8 mouse cellular contexts compared by ENCODE assay signal in the genomic region with DNA sequence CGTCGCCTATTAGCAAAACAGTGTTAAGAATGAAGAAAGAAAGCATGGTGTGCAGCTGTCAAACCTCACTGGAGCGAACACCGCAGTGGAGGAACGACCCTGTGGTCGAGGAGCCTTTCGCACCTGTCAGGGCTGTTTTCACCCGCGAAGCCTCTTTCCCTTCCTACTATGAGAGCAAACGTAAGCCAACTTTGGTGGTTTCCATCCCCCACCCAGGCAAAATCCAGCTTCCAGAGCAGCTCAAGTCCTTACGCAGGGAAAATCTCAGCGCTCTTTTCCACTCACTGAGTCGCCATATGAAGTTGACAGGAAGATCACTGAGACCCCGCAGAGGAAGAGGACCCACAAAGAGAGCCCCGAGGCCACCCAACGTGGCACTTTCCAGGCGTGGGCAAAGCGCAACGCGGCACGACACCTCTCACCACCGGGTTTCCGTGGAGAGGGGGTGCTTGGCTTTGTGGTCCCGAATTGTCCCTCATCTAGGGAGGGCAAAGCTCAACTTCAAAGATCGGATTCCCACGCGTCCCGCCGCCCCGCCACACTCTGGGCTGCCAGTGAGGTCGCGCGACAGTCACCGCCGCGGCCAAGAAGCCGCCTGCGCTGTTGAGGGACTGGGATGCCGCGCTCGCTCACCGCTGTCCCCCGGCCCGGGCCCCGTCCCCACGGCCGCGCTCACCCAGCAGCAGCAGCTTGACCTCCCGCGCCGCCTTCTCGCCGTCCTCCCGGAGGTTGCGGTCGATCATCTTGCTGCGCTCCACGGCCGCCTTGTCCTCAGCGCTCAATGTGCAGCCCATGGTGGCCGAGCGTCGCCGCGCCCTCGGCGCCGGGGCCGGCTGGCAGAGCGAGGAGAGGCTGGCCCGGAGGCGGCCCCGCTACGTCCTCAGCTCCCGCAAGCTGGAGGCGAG. TPM values are rescaled to one million over a fixed set of nuclear protein-coding genes. Genes with fewer than 3 reads are reported as not detected.
DNase-seq lines count a peak whose midpoint lies in the region; ATAC-seq and TF ChIP-seq lines count a peak whose summit lies in the region.

No protein-coding gene starts in this region.

- H3K4me2 ChIP-seq in forebrain, embryonic 13.5 days = peak overlapping the region; percentile 87
- H3K4me2 ChIP-seq in heart, postnatal 0 days (ENCODE audit: low read depth, low read length) = peak overlapping the region; percentile 98
- peak overlapping the region; percentile 90 for H3K4me2 ChIP-seq in lung, embryonic 16.5 days (ENCODE audit: low read depth, low read length)

- peak overlapping the region; percentile 77 for H3K9ac ChIP-seq in forebrain, embryonic 13.5 days
- H3K9ac ChIP-seq in heart, postnatal 0 days (replicated peaks; ENCODE audit: low read depth, low read length) = peak overlapping the region; percentile 85
- H3K9ac ChIP-seq in lung, embryonic 16.5 days (ENCODE audit: low read length) = peak overlapping the region; percentile 89

- TF ChIP-seq EP300 in heart, postnatal 0 days (IDR thresholded peaks at IDR 0.05; ENCODE audit: low read depth) = no peak

- H3K4me3 ChIP-seq in G1E (ENCODE audit: low read depth, low read length) = peak overlapping the region; percentile 20; the same call in 1 of the 2 replicates
- H3K4me3 ChIP-seq in forebrain, embryonic 13.5 days = peak overlapping the region; percentile 62
- peak overlapping the region; percentile 79 for H3K4me3 ChIP-seq in heart, postnatal 0 days (ENCODE audit: low read depth, low read length)
- peak overlapping the region; percentile 89 for H3K4me3 ChIP-seq in lung, embryonic 16.5 days (ENCODE audit: low read length)

- no peak for TF ChIP-seq CTCF in G1E (IDR thresholded peaks at IDR 0.05; ENCODE audit: low read depth, low read length)
- no peak for TF ChIP-seq CTCF in heart, postnatal 0 days (IDR thresholded peaks at IDR 0.05; ENCODE audit: low read depth)

- no peaks in the 10 kb centered on the region for H3K27me3 ChIP-seq in G1E (ENCODE audit: insufficient read depth, low read length)
- no peaks in the 10 kb centered on the region for H3K27me3 ChIP-seq in forebrain, embryonic 13.5 days
- H3K27me3 ChIP-seq in heart, postnatal 0 days (ENCODE audit: control insufficient read depth, insufficient read depth, low read length) = no peaks in the 10 kb centered on the region
- H3K27me3 ChIP-seq in lung, embryonic 16.5 days (ENCODE audit: control insufficient read depth, insufficient read depth, low read depth, low read length) = no peaks in the 10 kb centered on the region

- peak overlapping the region; percentile 65 for H3K27ac ChIP-seq in forebrain, embryonic 13.5 days
- peak overlapping the region; percentile 68 for H3K27ac ChIP-seq in heart, postnatal 0 days (ENCODE audit: low read depth)
- H3K27ac ChIP-seq in lung, embryonic 16.5 days (ENCODE audit: low read length) = peak overlapping the region; percentile 71

- H3K4me1 ChIP-seq in G1E (ENCODE audit: insufficient read depth, low read depth, low read length) = no peaks in the 10 kb centered on the region
- peaks cover 8% of the 10 kb centered on the region for H3K4me1 ChIP-seq in forebrain, embryonic 13.5 days
- peaks cover 12% of the 10 kb centered on the region for H3K4me1 ChIP-seq in heart, postnatal 0 days (ENCODE audit: control insufficient read depth, insufficient read depth)
- peaks cover 10% of the 10 kb centered on the region for H3K4me1 ChIP-seq in lung, embryonic 16.5 days (replicated peaks; ENCODE audit: control insufficient read depth, insufficient read depth, low read length)

- no peak for ATAC-seq in G1E (ENCODE audit: extremely low read depth, insufficient number of reproducible peaks, low FRiP score, poor library complexity, severe bottlenecking)
- peak; percentile 89 for ATAC-seq in forebrain, embryonic 13.5 days
- ATAC-seq in heart, postnatal 0 days (ENCODE audit: insufficient read depth, low read depth) = peak; percentile 79
- ATAC-seq in lung, embryonic 16.5 days (ENCODE audit: low read depth) = peak; percentile 85

- under 1% methylated on average over 66 of the region's 76 CpGs for WGBS in forebrain, embryonic 13.5 days
- WGBS in heart, postnatal 0 days = under 1% methylated on average over 61 of the region's 76 CpGs
- WGBS in lung, embryonic 16.5 days = under 1% methylated on average over 59 of the region's 76 CpGs

- H3K9me3 ChIP-seq in G1E (replicated peaks) = peaks cover 15% of the 10 kb centered on the region
- H3K9me3 ChIP-seq in forebrain, embryonic 13.5 days (replicated peaks) = no peaks in the 10 kb centered on the region
- peaks cover 7% of the 10 kb centered on the region; the same call in 1 of the 2 replicates for H3K9me3 ChIP-seq in heart, postnatal 0 days (replicated peaks; ENCODE audit: control insufficient read depth, low read length)
- no peaks in the 10 kb centered on the region; the same call in 1 of the 2 replicates for H3K9me3 ChIP-seq in lung, embryonic 16.5 days (ENCODE audit: control insufficient read depth, low read length)

- no peaks in the 10 kb centered on the region for H3K36me3 ChIP-seq in G1E (replicated peaks)
- H3K36me3 ChIP-seq in forebrain, embryonic 13.5 days (ENCODE audit: poor library complexity, severe bottlenecking) = no peaks in the 10 kb centered on the region
- H3K36me3 ChIP-seq in heart, postnatal 0 days (replicated peaks; ENCODE audit: control insufficient read depth, insufficient read depth, low read length) = no peaks in the 10 kb centered on the region
- H3K36me3 ChIP-seq in lung, embryonic 16.5 days (ENCODE audit: control insufficient read depth, insufficient read depth, low read length) = no peaks in the 10 kb centered on the region; the same call in 1 of the 2 replicates

- DNase-seq in G1E (ENCODE audit: low spot score) = no peak
- peak; percentile 87 for DNase-seq in brain, adult 2 months (ENCODE audit: low read depth, low spot score)
- peak; percentile 16 for DNase-seq in heart, postnatal 0 days (ENCODE audit: low spot score)
- DNase-seq in kidney, postnatal 4 days = peak; percentile 56 to 58
- DNase-seq in right cerebral cortex, adult 2 months (ENCODE audit: low spot score in 2 of 2) = peak; percentile 50 to 64
- DNase-seq in spleen, postnatal 10 days (ENCODE audit: low spot score in 2 of 2) = no peak

RNA-seq across cellular contexts. Expression of a gene that starts 0.5 kb away (rescaled TPM):
- total RNA-seq in G1E (2014; fragmentation: Nextera tagmentation) (not detected in 2 replicates), G1E (2017) (0.11 and 0.12 TPM in 2 replicates)
- polyA plus RNA-seq in G1E (2012) = not detected in 2 replicates
- 28.7 and 30.5 TPM in 2 replicates for polyA plus RNA-seq in forebrain, embryonic 13.5 days (2015; fragmentation: Nextera tagmentation; extraction: Ambion mirVana)
- total RNA-seq in heart, postnatal 0 days (2014; rRNA removed; ENCODE audit: low replicate concordance) = 19.2 and 21.9 TPM in 2 replicates
- 16.6 and 17.0 TPM in 2 replicates for polyA plus RNA-seq in heart, postnatal 0 days (2015; fragmentation: Nextera tagmentation; extraction: Ambion mirVana)
- 31.8 and 35.9 TPM in 2 replicates for polyA plus RNA-seq in lung, embryonic 16.5 days (2015; fragmentation: Nextera tagmentation; extraction: Ambion mirVana)

Comparison
In these comparisons a context has a peak if more than half of its experiments do, and no peak if none do; other contexts are left out.
1. DNase-seq: peak in brain, adult 2 months (single experiment), heart, postnatal 0 days (single experiment), kidney, postnatal 4 days (2 of 2) and right cerebral cortex, adult 2 months (2 of 2); none in G1E (single experiment) and spleen, postnatal 10 days (0 of 2).
2. H3K4me3 ChIP-seq: peak in every context shown above with its lines; median percentile 89 in lung, embryonic 16.5 days; 79 in heart, postnatal 0 days; 62 in forebrain, embryonic 13.5 days; 20 in G1E.
3. RNA of a gene that starts 0.5 kb away (polyA plus RNA-seq): 31.8 to 35.9 TPM in lung, embryonic 16.5 days, 28.7 to 30.5 TPM in forebrain, embryonic 13.5 days and 16.6 to 17.0 TPM in heart, postnatal 0 days; not detected in G1E; every median in the first group is over 10 times any median in the second.
4. Peak in every context shown above with its lines, with median percentiles within 50 percentile points of each other: H3K27ac ChIP-seq, H3K4me2 ChIP-seq and H3K9ac ChIP-seq.